Mouse (Mus musculus) heart, embryonic 13.5 days (tissue): Measurements from ENCODE around the gene Tmem221. TPM values are rescaled to one million over a fixed set of nuclear protein-coding genes. Genes with fewer than 3 reads are reported as not detected.
A peak's percentile ranks its signal among the peaks of the same experiment; 100 is the strongest.
"Not testable (repeated sequence)": the region's sequence is repeated elsewhere in the genome, so short reads cannot be mapped to it uniquely, and the experiment has no call there.

Source experiments
- ATAC-seq: fragments of 200-750 bp; cut with Nextera tagmentation; 2 replicates; pipeline ENCODE4 v1.8.0; 2017; ENCODE audit warnings: moderate TSS enrichment; ENCODE audit not compliant: insufficient number of reproducible peaks, low FRiP score, low TSS enrichment; ENCODE audit errors: extremely low read depth
- H3K27ac ChIP-seq: fragments of 300-500 bp; sonication (generic); replicated peaks from 2 replicates; pipeline ENCODE4 v1.5.1; 2015; ENCODE audit warnings: moderate library complexity, mild to moderate bottlenecking, inconsistent platforms
- H3K27me3 ChIP-seq: fragments of 300-500 bp; sonication (generic); replicated peaks from 2 replicates; pipeline ENCODE4 v1.6.1; 2015; ENCODE audit warnings: mild to moderate bottlenecking, inconsistent platforms
- H3K36me3 ChIP-seq: fragments of 300-500 bp; sonication (generic); 2 replicates; pipeline ENCODE4 v1.6.1; 2015; ENCODE audit warnings: mild to moderate bottlenecking, inconsistent platforms
- H3K4me1 ChIP-seq: fragments of 300-500 bp; sonication (generic); 2 replicates; pipeline ENCODE4 v1.6.1; 2015; ENCODE audit warnings: inconsistent platforms
- H3K4me2 ChIP-seq: fragments of 300-500 bp; sonication (generic); 2 replicates; pipeline ENCODE4 v1.6.1; 2015; ENCODE audit warnings: inconsistent platforms, mild to moderate bottlenecking, moderate library complexity
- H3K4me3 ChIP-seq: fragments of 300-500 bp; sonication (generic); 2 replicates; pipeline ENCODE4 v1.5.1; 2015; ENCODE audit warnings: moderate library complexity, mild to moderate bottlenecking, inconsistent platforms
- H3K9ac ChIP-seq: fragments of 300-500 bp; sonication (generic); 2 replicates; pipeline ENCODE4 v1.6.1; 2015; ENCODE audit warnings: inconsistent platforms, mild to moderate bottlenecking, moderate library complexity
- H3K9me3 ChIP-seq: fragments of 300-500 bp; sonication (generic); 2 replicates; pipeline ENCODE4 v1.6.1; 2016; ENCODE audit warnings: inconsistent platforms
- WGBS: fragments of 180-500 bp; shearing (Covaris S2); methylation state at CpG from one replicate; pipeline ENCODE4 v1.1.7; 2015; ENCODE audit warnings: mixed read lengths; 5-methylcytosine and 5-hydroxymethylcytosine counted together
- polyA plus RNA-seq: library from polyadenylated mRNA; unstranded; fragments of >200 nt; fragmentation: Nextera tagmentation; extraction: Ambion mirVana; gene quantifications from 2 replicates; pipeline ENCODE4 v1.2.1, GENCODE M21; 2015

The Tmem221 gene
- polyA plus RNA-seq, 1 experiment from 2014 or later, result 0.41 TPM

DNA sequence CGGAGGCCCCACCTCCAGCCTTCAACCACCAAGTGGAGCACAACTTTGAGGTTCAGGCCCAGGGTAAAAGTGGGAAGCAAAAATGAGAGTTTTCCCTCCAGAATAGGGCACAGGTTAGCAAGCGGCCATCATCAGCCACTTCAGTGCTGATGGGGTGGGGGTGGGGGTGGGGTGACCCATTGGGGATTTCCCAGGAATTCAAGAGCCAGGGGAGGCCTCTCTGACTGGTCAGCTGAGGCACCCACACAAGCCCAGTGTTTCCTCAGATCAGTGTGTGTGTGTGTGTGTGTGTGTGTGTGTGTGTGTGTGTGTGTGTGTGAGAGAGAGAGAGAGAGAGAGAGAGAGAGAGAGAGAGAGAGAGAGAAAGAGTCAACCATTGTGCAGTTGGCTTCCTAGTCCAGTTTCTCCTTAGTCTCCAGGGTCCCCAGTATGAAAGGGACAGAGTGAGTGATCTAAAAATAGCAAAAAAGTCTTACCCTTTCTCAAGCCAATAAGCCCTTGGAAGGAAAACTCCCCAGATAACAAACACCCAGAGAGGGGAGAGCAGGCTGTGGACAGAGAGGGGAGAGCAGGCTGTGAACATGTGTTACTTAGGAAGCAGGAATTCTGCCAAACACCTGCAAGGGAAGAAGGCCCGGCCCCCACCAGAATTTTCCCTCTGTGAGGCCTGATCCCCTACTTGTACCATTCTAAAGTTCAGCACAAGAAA lies 31.4 kb downstream of the Tmem221 start:
- Histone ChIP-seq H3K4me1 (peaks cover 37% of the 10 kb centered on the region), H3K27me3 (peaks cover 25% of the 10 kb centered on the region), H3K9ac (peak overlapping the region; percentile 50), H3K36me3 (no peaks in the 10 kb centered on the region), H3K4me2 (peak overlapping the region; percentile 11; the same call in 1 of the 2 replicates), H3K4me3 (no peak overlapping the region), H3K27ac (peak overlapping the region; percentile 87), H3K9me3 (no peaks in the 10 kb centered on the region)
- no peak for ATAC-seq
- 37% methylated on average over 3 of the region's 3 CpGs for WGBS

DNA sequence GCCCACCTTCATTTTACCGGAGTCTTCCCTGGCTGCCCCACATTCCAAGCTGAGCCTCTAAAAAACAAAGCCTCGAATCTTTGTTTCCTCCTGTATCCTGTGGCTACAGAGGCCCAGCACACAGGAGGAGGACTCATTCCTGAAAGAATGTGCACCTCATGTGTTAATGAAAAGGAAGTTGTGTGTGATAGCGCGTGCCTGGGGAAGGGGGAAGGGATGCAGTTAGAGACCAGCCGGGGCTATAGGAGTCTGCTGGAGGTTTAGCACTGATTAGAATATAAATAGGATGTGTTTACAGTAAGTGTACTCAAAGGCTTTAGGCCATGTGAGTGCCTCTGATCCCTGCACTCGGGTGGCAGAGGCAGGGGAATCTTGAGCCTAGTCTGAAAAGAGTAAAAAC lies 32.4 kb downstream of the Tmem221 start:
- H3K4me1 ChIP-seq, result peaks cover 46% of the 10 kb centered on the region
- H3K9ac ChIP-seq, result peak overlapping the region; percentile 50; the same call in 1 of the 2 replicates
- peak overlapping the region; percentile 87 for H3K27ac ChIP-seq
- peaks cover 25% of the 10 kb centered on the region for H3K27me3 ChIP-seq
- no peaks in the 10 kb centered on the region for H3K9me3 ChIP-seq
- H3K36me3 ChIP-seq, result no peaks in the 10 kb centered on the region
- WGBS, result 8% methylated on average over 6 of the region's 6 CpGs
- no peak overlapping the region for H3K4me3 ChIP-seq
- no peak for ATAC-seq
- H3K4me2 ChIP-seq, result peak overlapping the region; percentile 61; the same call in 1 of the 2 replicates

DNA sequence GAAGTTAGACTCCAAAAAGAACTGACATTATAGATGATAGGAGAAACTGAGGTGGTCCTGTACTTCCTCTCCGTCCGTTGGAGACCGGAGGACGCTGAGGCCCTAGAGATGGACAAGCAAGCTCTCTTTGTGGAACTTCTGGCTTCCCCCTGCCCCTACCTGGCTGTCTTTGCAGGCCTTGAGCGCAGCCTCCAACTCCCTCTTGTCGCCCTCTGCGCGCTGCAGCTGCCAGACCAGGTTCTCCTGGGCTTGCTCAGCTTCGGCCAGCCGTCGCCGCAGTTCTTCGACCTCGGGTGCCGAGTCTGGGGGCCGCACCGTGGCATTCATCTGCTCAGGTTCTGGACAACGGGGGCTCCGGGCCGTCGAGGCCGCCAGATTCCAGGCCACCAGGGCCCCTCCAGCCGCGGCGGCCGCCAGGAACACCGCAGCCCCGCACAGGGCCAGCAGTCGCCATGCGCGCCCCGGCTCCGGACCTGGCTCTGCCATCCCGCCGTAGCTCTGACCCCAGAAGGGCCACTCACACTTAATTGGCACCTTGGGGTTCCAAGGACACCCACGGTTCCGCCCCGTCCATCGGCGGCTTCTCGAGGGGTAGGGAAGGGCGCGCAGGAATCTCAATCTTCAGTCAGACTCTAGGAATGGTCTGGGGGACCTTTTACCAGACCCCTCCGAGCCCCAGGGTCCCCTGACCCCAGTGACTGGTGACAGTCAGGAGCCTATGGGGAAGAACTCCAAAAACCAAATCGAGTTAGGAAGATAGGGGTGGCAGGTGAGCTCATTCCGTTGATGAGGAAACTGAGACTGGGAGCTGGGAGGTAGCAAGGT lies 33.2 kb downstream of the Tmem221 start, which contains the start of gene Ccdc194:
Gene Ccdc194, minus strand, starts transcription at position 486 of the 825 bp plus-strand sequence.
- ATAC-seq, result no peak
- Histone ChIP-seq H3K9me3 (no peaks in the 10 kb centered on the region), H3K27me3 (peaks cover 32% of the 10 kb centered on the region), H3K4me2 (peak within 1 kb of the TSS; percentile 61), H3K4me3 (peak within 1 kb of the TSS; percentile 35), H3K9ac (peak within 1 kb of the TSS; percentile 74), H3K36me3 (no peaks in the 10 kb centered on the region), H3K27ac (peak within 1 kb of the TSS; percentile 87), H3K4me1 (peaks cover 48% of the 10 kb centered on the region)
- WGBS, result 12% methylated on average over 46 of the region's 46 CpGs

DNA sequence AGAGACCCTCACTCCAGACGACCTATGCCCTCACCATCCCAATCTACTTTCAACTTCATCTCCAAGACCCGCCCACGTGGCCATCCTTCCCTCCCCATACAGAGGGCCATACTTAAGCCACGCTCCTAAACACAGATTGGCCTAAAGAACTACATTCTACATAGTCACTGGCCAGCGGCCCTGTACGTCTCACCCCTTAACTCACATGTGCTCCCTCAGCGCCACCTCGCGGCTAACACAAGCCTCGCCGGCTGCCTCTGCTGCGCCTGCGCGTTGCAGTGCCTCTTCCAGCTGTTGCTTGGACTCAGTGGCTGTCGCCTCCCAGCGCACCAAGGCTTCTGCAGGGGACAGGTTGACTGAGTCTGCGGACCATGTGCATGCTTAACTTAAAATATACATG lies 37.0 kb downstream of the Tmem221 start:
- ATAC-seq, result peak; percentile 62
- H3K27ac ChIP-seq, result no peak overlapping the region
- H3K9me3 ChIP-seq, result no peaks in the 10 kb centered on the region
- WGBS, result 3% methylated on average over 17 of the region's 17 CpGs
- peak overlapping the region; percentile 56; the same call in 1 of the 2 replicates for H3K9ac ChIP-seq
- H3K36me3 ChIP-seq, result no peaks in the 10 kb centered on the region
- H3K4me2 ChIP-seq, result peak overlapping the region; percentile 42
- peaks cover 28% of the 10 kb centered on the region for H3K4me1 ChIP-seq
- H3K4me3 ChIP-seq, result 0 out of 2 replicates have a peak overlapping the region, but pooled peaks have one; percentile 3
- H3K27me3 ChIP-seq, result peaks cover 37% of the 10 kb centered on the region

- not testable (repeated sequence) for H3K36me3 ChIP-seq, H3K27ac ChIP-seq, H3K9me3 ChIP-seq, H3K9ac ChIP-seq, H3K4me2 ChIP-seq, ATAC-seq, H3K4me3 ChIP-seq
- Histone ChIP-seq H3K4me1 (peaks cover 11% of the 10 kb centered on the region), H3K27me3 (peaks cover 16% of the 10 kb centered on the region; the same call in 1 of the 2 replicates)
- 33% methylated on average over 9 of the region's 10 CpGs for WGBS
These were observed 39.4 kb downstream of the Tmem221 start for GRCm38 (mm10) chr8:71519037-71519825.

GRCm38 (mm10) chr8:71516786-71517185 lies 41.9 kb downstream of the Tmem221 start:
- Histone ChIP-seq H3K4me3 (no peak overlapping the region), H3K27ac (no peak overlapping the region), H3K36me3 (no peaks in the 10 kb centered on the region), H3K4me2 (no peak overlapping the region), H3K27me3 (peaks cover 17% of the 10 kb centered on the region), H3K9ac (no peak overlapping the region), H3K9me3 (no peaks in the 10 kb centered on the region), H3K4me1 (peaks cover 8% of the 10 kb centered on the region)
- WGBS, result 19% methylated on average over 6 of the region's 6 CpGs
- no peak for ATAC-seq

GRCm38 (mm10) chr8:71515043-71515442 lies 43.6 kb downstream of the Tmem221 start:
- H3K27me3 ChIP-seq, result peaks cover 23% of the 10 kb centered on the region
- no peak overlapping the region for H3K27ac ChIP-seq
- no peak overlapping the region for H3K4me3 ChIP-seq
- no peak overlapping the region for H3K9ac ChIP-seq
- WGBS, result 65% methylated on average over 5 of the region's 5 CpGs
- no peaks in the 10 kb centered on the region for H3K36me3 ChIP-seq
- no peak overlapping the region for H3K4me2 ChIP-seq
- H3K4me1 ChIP-seq, result no peaks in the 10 kb centered on the region; the same call in 1 of the 2 replicates
- ATAC-seq, result no peak
- H3K9me3 ChIP-seq, result no peaks in the 10 kb centered on the region

GRCm38 (mm10) chr8:71513018-71513754 lies 45.5 kb downstream of the Tmem221 start:
- Histone ChIP-seq H3K27me3 (peaks cover 41% of the 10 kb centered on the region), H3K9ac (no peak overlapping the region), H3K27ac (peak overlapping the region; percentile 59), H3K4me3 (no peak overlapping the region), H3K4me2 (no peak overlapping the region), H3K4me1 (peaks cover 2% of the 10 kb centered on the region; the same call in 1 of the 2 replicates), H3K9me3 (no peaks in the 10 kb centered on the region), H3K36me3 (no peaks in the 10 kb centered on the region)
- ATAC-seq, result no peak
- WGBS, result 50% methylated on average over 15 of the region's 15 CpGs

GRCm38 (mm10) chr8:71511644-71512043 lies 47.0 kb downstream of the Tmem221 start, which contains the start of gene Plvap:
Plvap (minus strand) TSS chr8:71511752.
- peak; percentile 53; the same call in 1 of the 2 replicates for ATAC-seq
- H3K4me2 ChIP-seq, result peak within 1 kb of the TSS; percentile 80
- H3K36me3 ChIP-seq, result no peaks in the 10 kb centered on the region
- no peaks in the 10 kb centered on the region for H3K9me3 ChIP-seq
- peaks cover 56% of the 10 kb centered on the region for H3K27me3 ChIP-seq
- H3K4me1 ChIP-seq, result peaks cover 17% of the 10 kb centered on the region
- peak within 1 kb of the TSS; percentile 59 for H3K27ac ChIP-seq
- WGBS, result 20% methylated on average over 14 of the region's 14 CpGs
- peak within 1 kb of the TSS; percentile 58 for H3K9ac ChIP-seq
- peak within 1 kb of the TSS; percentile 46 for H3K4me3 ChIP-seq

GRCm38 (mm10) chr8:71509316-71509715 lies 49.4 kb downstream of the Tmem221 start:
- Histone ChIP-seq H3K27ac (no peak overlapping the region), H3K9me3 (no peaks in the 10 kb centered on the region), H3K4me3 (peak overlapping the region; percentile 46), H3K4me2 (peak overlapping the region; percentile 80), H3K4me1 (peaks cover 17% of the 10 kb centered on the region), H3K27me3 (peaks cover 80% of the 10 kb centered on the region), H3K36me3 (no peaks in the 10 kb centered on the region), H3K9ac (peak overlapping the region; percentile 74)
- ATAC-seq, result no peak
- WGBS, result 50% methylated on average over 2 of the region's 2 CpGs
